Mouse (Mus musculus) heart, adult 2 months (tissue): ENCODE results near the gene Ppp1r21. TPM values are rescaled to one million over a fixed set of nuclear protein-coding genes. Genes with fewer than 3 reads are reported as not detected.

Experiments used
- DNase-seq, 2 experiments: peaks; one replicate each; pipeline ENCODE4 v3.0.0; 2021
- H3K27ac ChIP-seq: fragments of 200-600 bp; 2 replicates; pipeline ENCODE4 v1.8.1; 2022
- H3K27me3 ChIP-seq: fragments of 200-500 bp; 2 replicates; pipeline ENCODE4 v1.6.1; 2012; ENCODE audit warnings: mild to moderate bottlenecking, low read length, inconsistent platforms, mixed read lengths; ENCODE audit not compliant: control insufficient read depth, insufficient read depth
- H3K36me3 ChIP-seq: fragments of 200-500 bp; 2 replicates; pipeline ENCODE4 v1.6.1; 2012; ENCODE audit warnings: low read length, inconsistent platforms; ENCODE audit not compliant: control insufficient read depth, insufficient read depth
- H3K4me1 ChIP-seq: fragments of 200-500 bp; 2 replicates; pipeline ENCODE4 v1.6.1; 2011; ENCODE audit warnings: low read length; ENCODE audit not compliant: control insufficient read depth, insufficient read depth
- H3K4me3 ChIP-seq: fragments of 200-600 bp; 2 replicates; pipeline ENCODE4 v1.8.1; 2022
- H3K79me2 ChIP-seq: fragments of 200-500 bp; replicated peaks from 2 replicates; pipeline ENCODE4 v1.6.1; 2012; ENCODE audit warnings: mild to moderate bottlenecking, inconsistent platforms, low read length, moderate library complexity, mixed read lengths; ENCODE audit not compliant: control insufficient read depth, insufficient read depth
- H3K9ac ChIP-seq: fragments of 200-500 bp; 2 replicates; pipeline ENCODE4 v1.6.1; 2012; ENCODE audit warnings: low read depth, mild to moderate bottlenecking, control low read depth, inconsistent platforms, low read length, mixed read lengths
- CTCF ChIP-seq: fragments of 200-600 bp; IDR thresholded peaks from 2 replicates; pipeline ENCODE4 v1.8.1; 2022; ENCODE audit warnings: antibody characterized with exemption, mild to moderate bottlenecking, moderate library complexity
- EP300 ChIP-seq: fragments of 200-500 bp; IDR thresholded peaks from 2 replicates; pipeline ENCODE4 v1.6.1; 2011; ENCODE audit warnings: low read depth, low read length, control low read depth; ENCODE audit not compliant: insufficient read depth
- POLR2A ChIP-seq: fragments of 200-500 bp; IDR thresholded peaks from 2 replicates; pipeline ENCODE4 v1.6.1; 2011; ENCODE audit warnings: mild to moderate bottlenecking, low read depth, low read length, control low read depth; ENCODE audit not compliant: insufficient read depth
- WGBS: fragments of 180-500 bp; shearing (Covaris S2); methylation state at CpG from one replicate; pipeline ENCODE4 v1.1.7; 2018; 5-methylcytosine and 5-hydroxymethylcytosine counted together
- intact Hi-C: fragments of 180-260 bp; cut with DNase I; formaldehyde crosslinking; loops from one replicate; pipeline ENCODE4 v1.15.1; 2025
- polyA plus RNA-seq: library from polyadenylated mRNA; depleted of rRNA; stranded (reverse); fragments of >200 nt; gene quantifications from 2 replicates; pipeline ENCODE4 v1.2.3, GENCODE M21; 2012
- total RNA-seq, 2 experiments: library from RNA; stranded (reverse); gene quantifications; 2 replicates each; pipeline ENCODE4 v1.2.3; 2021

Gene Ppp1r21
- total and polyA plus RNA-seq, 3 experiments, result 8.8 to 9.9 (median 9.2) TPM

- Histone ChIP-seq H3K4me3 (no peak overlapping the region), H3K9ac (no peak overlapping the region), H3K27ac (no peak overlapping the region), H3K27me3 (no peaks in the 10 kb centered on the region), H3K36me3 (no peaks in the 10 kb centered on the region), H3K79me2 (no peaks in the 10 kb centered on the region; the same call in 1 of the 2 replicates), H3K4me1 (no peaks in the 10 kb centered on the region; the same call in 1 of the 2 replicates)
- TF ChIP-seq EP300 (no peak), CTCF (no peak), POLR2A (no peak)
- intact Hi-C loops, result no loop called here
- 93% methylated on average over 10 of the region's 10 CpGs for WGBS
- DNase-seq, result no peak
These were observed 39.4 kb upstream of the Ppp1r21 start for GRCm38 (mm10) chr17:88490546-88490945.

GRCm38 (mm10) chr17:88491366-88492106 lies 38.4 kb upstream of the Ppp1r21 start:
- DNase-seq, result no peak
- intact Hi-C loops, result no loop called here
- H3K27ac ChIP-seq, result no peak overlapping the region
- no peaks in the 10 kb centered on the region; the same call in 1 of the 2 replicates for H3K4me1 ChIP-seq
- H3K9ac ChIP-seq, result no peak overlapping the region
- H3K4me3 ChIP-seq, result no peak overlapping the region
- TF ChIP-seq CTCF (peak; percentile 34; the same call in 1 of the 2 replicates), EP300 (no peak)
- no peaks in the 10 kb centered on the region for H3K36me3 ChIP-seq
- H3K79me2 ChIP-seq, result no peaks in the 10 kb centered on the region; the same call in 1 of the 2 replicates
- WGBS, result 96% methylated on average over 13 of the region's 13 CpGs
- H3K27me3 ChIP-seq, result no peaks in the 10 kb centered on the region

GRCm38 (mm10) chr17:88492107-88492460 lies 37.8 kb upstream of the Ppp1r21 start:
- no peak for DNase-seq
- Histone ChIP-seq H3K27me3 (no peaks in the 10 kb centered on the region), H3K27ac (no peak overlapping the region), H3K79me2 (no peaks in the 10 kb centered on the region; the same call in 1 of the 2 replicates), H3K4me1 (no peaks in the 10 kb centered on the region; the same call in 1 of the 2 replicates), H3K4me3 (no peak overlapping the region), H3K36me3 (no peaks in the 10 kb centered on the region), H3K9ac (no peak overlapping the region)
- no peak for TF ChIP-seq EP300
- TF ChIP-seq POLR2A, result no peak
- TF ChIP-seq CTCF, result no peak
- 97% methylated on average over 5 of the region's 5 CpGs for WGBS
- intact Hi-C loops, result no loop called here

- Histone ChIP-seq H3K27me3 (no peaks in the 10 kb centered on the region), H3K79me2 (no peaks in the 10 kb centered on the region; the same call in 1 of the 2 replicates), H3K4me1 (no peaks in the 10 kb centered on the region; the same call in 1 of the 2 replicates), H3K4me3 (no peak overlapping the region), H3K36me3 (no peaks in the 10 kb centered on the region), H3K9ac (no peak overlapping the region), H3K27ac (no peak overlapping the region)
- DNase-seq, result no peak
- intact Hi-C loops, result no loop called here
- TF ChIP-seq EP300 (no peak), POLR2A (no peak), CTCF (no peak)
- 92% methylated on average over 9 of the region's 9 CpGs for WGBS
These were observed 36.4 kb upstream of the Ppp1r21 start for GRCm38 (mm10) chr17:88493551-88493950.

- no peak for TF ChIP-seq CTCF
- Histone ChIP-seq H3K79me2 (no peaks in the 10 kb centered on the region), H3K36me3 (no peaks in the 10 kb centered on the region), H3K27ac (no peak overlapping the region), H3K4me1 (no peaks in the 10 kb centered on the region; the same call in 1 of the 2 replicates), H3K9ac (no peak overlapping the region), H3K27me3 (no peaks in the 10 kb centered on the region), H3K4me3 (no peak overlapping the region)
- intact Hi-C loops, result no loop called here
- WGBS, result 61% methylated on average over 14 of the region's 14 CpGs
- DNase-seq, result no peak
These were observed 35.7 kb upstream of the Ppp1r21 start for GRCm38 (mm10) chr17:88494121-88494771.

- Histone ChIP-seq H3K4me3 (no peak overlapping the region), H3K79me2 (no peaks in the 10 kb centered on the region), H3K4me1 (no peaks in the 10 kb centered on the region; the same call in 1 of the 2 replicates), H3K9ac (no peak overlapping the region), H3K27me3 (no peaks in the 10 kb centered on the region), H3K27ac (no peak overlapping the region), H3K36me3 (no peaks in the 10 kb centered on the region)
- DNase-seq, result no peak
- TF ChIP-seq CTCF, result no peak
- TF ChIP-seq POLR2A, result no peak
- TF ChIP-seq EP300, result no peak
- intact Hi-C loops, result no loop called here
- WGBS, result 90% methylated on average over 10 of the region's 10 CpGs
These were observed 35.2 kb upstream of the Ppp1r21 start for GRCm38 (mm10) chr17:88494772-88495132.
